Mouse (Mus musculus) liver, postnatal 0 days (tissue): ENCODE data around the gene Ap2b1.

ENCODE experiments used
- CTCF ChIP-seq: sonication (generic); IDR thresholded peaks from 2 replicates; pipeline ENCODE4 v1.5.1; 2016; ENCODE audit warnings: antibody characterized with exemption, low read depth
- EP300 ChIP-seq: IDR thresholded peaks from 2 replicates; pipeline ENCODE4 v1.6.1; 2016; ENCODE audit warnings: antibody characterized with exemption, low read depth, mild to moderate bottlenecking

DNA sequence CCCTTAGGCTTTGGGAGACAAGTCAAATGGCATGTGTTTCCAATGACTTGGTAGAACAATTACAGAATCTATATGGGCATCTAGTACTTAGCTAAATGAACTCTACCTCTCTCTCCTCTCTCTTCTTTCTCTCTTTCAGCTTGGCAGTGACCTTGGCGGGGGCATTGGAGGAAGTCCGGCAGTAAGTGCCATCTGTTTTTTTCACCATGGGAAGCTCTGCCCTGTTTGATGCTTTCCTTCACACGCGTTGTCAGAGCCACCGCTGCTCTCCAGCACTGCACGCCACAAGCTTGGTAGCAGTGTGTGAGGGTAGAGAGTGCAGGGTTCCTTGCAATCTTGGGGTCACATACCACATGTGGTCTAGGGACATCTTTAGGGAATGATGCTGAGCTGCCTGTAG, 65.8 kb downstream of the Ap2b1 start:
- TF ChIP-seq CTCF (no peak), EP300 (no peak)
